Mouse (Mus musculus) liver, embryonic 14.5 days (tissue): ENCODE data around the gene Myl12a.

ENCODE experiments used
- CTCF ChIP-seq: IDR thresholded peaks from 2 replicates; pipeline ENCODE4 v1.5.1; 2016; ENCODE audit warnings: antibody characterized with exemption, low read depth, control low read depth
- EP300 ChIP-seq: IDR thresholded peaks from 2 replicates; pipeline ENCODE4 v1.6.1; 2016; ENCODE audit warnings: antibody characterized with exemption, low read depth

DNA sequence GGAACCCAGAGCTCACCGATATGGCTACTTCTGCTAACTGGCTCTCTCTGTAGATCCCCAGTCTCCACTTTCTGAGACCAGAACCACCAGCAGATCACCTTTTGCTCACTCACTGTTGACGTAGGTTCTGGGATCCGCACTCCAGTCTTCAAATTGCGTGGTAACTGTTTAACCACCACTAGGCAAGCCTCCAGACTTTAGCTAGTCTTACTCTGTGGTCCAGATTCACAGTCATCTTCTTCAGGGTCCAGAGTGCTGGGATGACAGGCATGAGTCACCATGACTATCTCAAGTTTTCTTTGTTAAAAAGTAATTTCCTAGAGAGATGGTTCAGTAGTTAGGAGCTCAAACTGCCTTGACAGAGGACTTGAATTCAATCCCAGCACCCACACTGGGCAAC, 58.9 kb downstream of the Myl12a start:
- TF ChIP-seq CTCF: no peak
- TF ChIP-seq EP300: no peak
